In genomic region chr14:23435861-23436260, GRCm38 (mm10) we compare ENCODE assay signal across 29 mouse cellular contexts.
A peak's percentile ranks its signal among the peaks of the same experiment; 100 is the strongest.
DNase-seq lines count a peak whose midpoint lies in the region; ATAC-seq and TF ChIP-seq lines count a peak whose summit lies in the region.
"Had no signal": no experiment of that assay in that cellular context is flagged by ENCODE, and none has a peak within 500 bp of the region (broad histone marks: within the 10 kb centered on the region; RNA-seq: fewer than 3 reads in every experiment).

No protein-coding gene starts in this region.

- no peak overlapping the region for H3K9ac ChIP-seq in embryonic facial prominence, embryonic 14.5 days (ENCODE audit: low read depth, low read length)
- H3K9ac ChIP-seq: forebrain, embryonic 13.5 days; heart, embryonic 15.5 days; hindbrain, embryonic 14.5 days; limb, embryonic 12.5 days; liver, embryonic 12.5 days; liver, postnatal 0 days; midbrain, embryonic 13.5 days; neural tube, embryonic 13.5 days had no signal

- DNase-seq in heart, adult 18-20 months: peak; percentile 26 to 42
- DNase-seq in heart, postnatal 4 days: no peak
- DNase-seq in retina, postnatal 1 day: peak; percentile 28
- no peak for DNase-seq in retina, embryonic 14.5 days (ENCODE audit: low spot score)
- DNase-seq in embryonic facial prominence, embryonic 14.5 days (ENCODE audit: low spot score): peak; percentile 64
- DNase-seq in layer of hippocampus, adult 2 months (ENCODE audit: low spot score in 2 of 2): no peak
- no peak for DNase-seq in spleen, postnatal 4 days (ENCODE audit: low spot score in 2 of 2)
- DNase-seq: adrenal gland, postnatal 14 days; cerebellum, adult 11-12 months; cerebellum, adult 9-11 months; embryo, embryonic 11 days; kidney, adult 9 months; kidney, postnatal 10 days; layer of hippocampus, adult 9-11 months; liver, postnatal 0 days; lung, postnatal 36 days; right cerebral cortex, postnatal 14 days; thymus, postnatal 14 days had no signal

- TF ChIP-seq CTCF in layer of hippocampus, adult 2 months (conservative IDR thresholded peaks at IDR 0.05): no peak

- no peaks in the 10 kb centered on the region for H3K9me3 ChIP-seq in embryonic facial prominence, embryonic 14.5 days (ENCODE audit: control insufficient read depth, low read length)
- H3K9me3 ChIP-seq: forebrain, embryonic 13.5 days; heart, embryonic 15.5 days; limb, embryonic 12.5 days; liver, embryonic 12.5 days; midbrain, embryonic 13.5 days; neural tube, embryonic 13.5 days had no signal

- ATAC-seq in embryonic facial prominence, embryonic 14.5 days (ENCODE audit: low read depth): no peak
- ATAC-seq: forebrain, embryonic 13.5 days; intestine, postnatal 0 days; liver, embryonic 12.5 days; liver, postnatal 0 days; midbrain, embryonic 13.5 days; Patski had no signal

- H3K27ac ChIP-seq in embryonic facial prominence, embryonic 14.5 days (replicated peaks; ENCODE audit: low read depth, low read length): no peak overlapping the region
- H3K27ac ChIP-seq in layer of hippocampus, adult 2 months: no peak overlapping the region
- H3K27ac ChIP-seq: forebrain, embryonic 13.5 days; heart, embryonic 15.5 days; hindbrain, embryonic 14.5 days; limb, embryonic 12.5 days; liver, embryonic 12.5 days; midbrain, embryonic 13.5 days; neural tube, embryonic 13.5 days had no signal

- no peaks in the 10 kb centered on the region for H3K27me3 ChIP-seq in embryonic facial prominence, embryonic 14.5 days (replicated peaks; ENCODE audit: control insufficient read depth, insufficient read depth, low read length)
- H3K27me3 ChIP-seq: forebrain, embryonic 13.5 days; heart, embryonic 15.5 days; limb, embryonic 12.5 days; liver, embryonic 12.5 days; megakaryocyte, embryonic 14.5 days; midbrain, embryonic 13.5 days; Patski had no signal

- no peaks in the 10 kb centered on the region for H3K36me3 ChIP-seq in embryonic facial prominence, embryonic 14.5 days (ENCODE audit: control insufficient read depth, insufficient read depth, low read length)
- H3K36me3 ChIP-seq: G1E; heart, embryonic 15.5 days; limb, embryonic 12.5 days; liver, embryonic 12.5 days; midbrain, embryonic 13.5 days; neural tube, embryonic 13.5 days had no signal

- no peaks in the 10 kb centered on the region for H3K4me1 ChIP-seq in embryonic facial prominence, embryonic 14.5 days (ENCODE audit: control insufficient read depth, insufficient read depth, low read length)
- H3K4me1 ChIP-seq: forebrain, embryonic 13.5 days; heart, embryonic 15.5 days; liver, embryonic 12.5 days; megakaryocyte, embryonic 14.5 days; midbrain, embryonic 13.5 days; neural tube, embryonic 13.5 days had no signal

- H3K4me2 ChIP-seq in embryonic facial prominence, embryonic 14.5 days (ENCODE audit: low read depth, low read length): no peak overlapping the region
- H3K4me2 ChIP-seq: forebrain, embryonic 13.5 days; heart, embryonic 15.5 days; hindbrain, embryonic 14.5 days; limb, embryonic 12.5 days; liver, embryonic 12.5 days; midbrain, embryonic 13.5 days; neural tube, embryonic 13.5 days had no signal

- 25% methylated on average over 8 of the region's 8 CpGs for WGBS in embryonic facial prominence, embryonic 14.5 days

- H3K4me3 ChIP-seq in embryonic facial prominence, embryonic 14.5 days (ENCODE audit: low read depth, low read length): no peak overlapping the region
- no peak overlapping the region for H3K4me3 ChIP-seq in layer of hippocampus, adult 2 months
- H3K4me3 ChIP-seq: forebrain, embryonic 13.5 days; heart, embryonic 15.5 days; limb, embryonic 12.5 days; liver, embryonic 12.5 days; megakaryocyte, embryonic 14.5 days; midbrain, embryonic 13.5 days; neural tube, embryonic 13.5 days had no signal

Comparison
In these comparisons a context has a peak if more than half of its experiments do, and no peak if none do; other contexts are left out.
1. DNase-seq: peak in heart, adult 18-20 months (2 of 2), retina, postnatal 1 day (single experiment) and embryonic facial prominence, embryonic 14.5 days (single experiment); none in heart, postnatal 4 days (single experiment), retina, embryonic 14.5 days (single experiment), layer of hippocampus, adult 2 months (0 of 2) and spleen, postnatal 4 days (0 of 2).